Mouse (Mus musculus): ENCODE data around the gene Hagh.

Hagh gene

DNA sequence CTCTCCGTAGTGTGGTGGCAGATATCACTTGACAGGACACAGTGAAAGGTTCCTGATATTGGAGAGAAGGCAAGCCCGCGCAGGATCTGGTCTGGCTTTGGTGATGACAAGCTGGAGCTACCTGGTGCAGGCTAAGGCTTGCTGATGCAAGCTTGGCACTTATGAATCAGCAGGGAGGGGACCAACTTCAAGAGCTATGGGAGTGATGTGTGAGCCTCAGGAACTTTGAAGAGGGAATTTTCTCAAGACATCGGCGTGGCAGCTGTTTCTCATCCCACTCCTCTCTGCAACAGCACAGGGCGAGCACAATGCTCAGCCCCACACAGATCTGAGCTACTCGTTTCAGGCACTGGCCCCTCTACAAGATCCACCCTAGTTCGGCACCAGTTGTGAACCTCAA is at the start of gene Hagh:
TSS of gene Hagh (plus strand) at position 302 of the 400 bp plus-strand sequence.
- DNase-seq = no peak

DNA sequence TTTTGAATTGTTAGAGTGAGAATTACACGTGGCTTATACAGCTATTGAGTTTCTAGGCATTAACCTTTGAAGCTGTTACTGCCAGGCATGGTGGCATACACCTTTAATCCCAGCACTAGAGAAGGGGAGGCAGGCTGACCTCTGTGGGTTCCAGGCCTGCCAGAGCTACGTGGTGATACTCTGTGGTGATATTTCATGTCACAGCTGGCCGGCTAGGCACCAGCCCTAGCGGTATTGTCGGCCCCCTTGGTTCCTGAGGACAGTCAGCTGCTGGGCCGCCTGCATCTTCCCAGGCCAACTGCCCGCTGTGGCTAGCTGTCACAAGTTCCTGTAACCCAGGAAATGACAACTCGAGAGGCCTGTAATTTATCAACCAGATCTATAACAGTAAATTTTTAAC is 47.8 kb upstream of the Hagh start:
- DNase-seq = no peak

DNA sequence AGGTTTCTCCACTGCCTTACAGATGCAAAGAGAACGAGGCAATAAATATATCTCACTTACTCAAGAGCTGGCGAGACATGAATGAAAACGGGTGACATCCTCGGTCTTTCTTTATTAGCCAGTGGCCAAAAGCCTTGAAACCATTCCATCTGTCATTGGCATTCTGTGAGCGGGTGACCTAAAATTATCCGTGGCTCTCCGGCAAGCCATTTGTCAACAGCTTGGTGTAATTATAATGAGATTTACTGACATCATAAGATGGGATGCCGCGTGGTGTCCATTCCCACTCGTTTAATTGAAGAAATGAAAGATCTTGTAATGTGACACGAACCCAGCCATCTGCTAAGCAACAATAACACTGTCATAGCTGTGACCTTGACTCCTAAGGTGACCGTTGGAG is 45.2 kb upstream of the Hagh start:
- no peak for DNase-seq

DNA sequence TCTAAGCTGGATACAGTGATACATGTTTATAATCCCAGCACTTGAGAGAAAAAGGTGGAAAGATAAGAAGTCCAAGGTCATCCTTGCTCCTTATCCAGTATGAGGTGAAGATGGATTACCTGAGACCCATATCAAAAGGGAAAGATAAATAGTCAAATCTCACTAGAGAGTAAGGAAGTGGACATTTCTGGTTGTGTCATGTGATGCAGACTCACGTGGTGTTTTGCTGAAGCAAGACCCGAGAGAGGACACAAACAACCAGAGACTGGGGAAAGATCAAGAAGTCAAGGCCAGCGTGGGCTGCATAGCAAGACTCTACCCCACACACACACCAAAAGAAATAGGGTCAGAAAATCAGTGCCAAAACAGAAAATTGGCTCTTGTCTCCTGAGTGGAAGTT is 43.0 kb upstream of the Hagh start:
- DNase-seq = no peak

- DNase-seq = no peak
Observed at GRCm38 (mm10) chr17:24798229-24798628, 41.7 kb upstream of the Hagh start.

- peak; percentile 41 for DNase-seq
Observed at GRCm38 (mm10) chr17:24799476-24799875, 40.5 kb upstream of the Hagh start.

GRCm38 (mm10) chr17:24800524-24800923 is 39.4 kb upstream of the Hagh start:
- no peak for DNase-seq

- DNase-seq = peak; percentile 76
Observed at GRCm38 (mm10) chr17:24803952-24804951, 35.7 kb upstream of the Hagh start, which contains the start of gene Meiob. TSS of gene Meiob (plus strand) at chr17:24804289.

DNA sequence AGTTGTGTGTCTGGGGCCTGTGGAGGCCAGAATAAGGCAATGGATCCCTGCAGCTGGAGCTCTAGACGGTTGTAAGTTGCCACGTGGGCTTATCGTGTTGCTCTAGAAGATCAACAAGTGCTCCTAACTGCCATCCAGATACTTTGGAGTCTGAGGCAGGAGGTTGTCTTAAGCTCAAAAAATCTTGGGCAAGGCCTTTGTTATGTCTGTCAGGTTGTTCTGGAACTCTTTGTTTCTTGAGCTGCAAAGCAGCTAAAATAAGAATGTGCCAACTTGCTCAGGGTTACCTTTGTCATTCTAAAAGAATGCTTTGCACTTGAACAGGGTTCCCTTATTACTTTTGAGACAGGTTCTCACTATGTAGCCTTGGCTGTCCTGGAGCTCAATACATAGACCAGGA is 28.7 kb upstream of the Hagh start:
- no peak for DNase-seq

- DNase-seq = no peak
Observed at GRCm38 (mm10) chr17:24812215-24812614, 27.7 kb upstream of the Hagh start.

DNA sequence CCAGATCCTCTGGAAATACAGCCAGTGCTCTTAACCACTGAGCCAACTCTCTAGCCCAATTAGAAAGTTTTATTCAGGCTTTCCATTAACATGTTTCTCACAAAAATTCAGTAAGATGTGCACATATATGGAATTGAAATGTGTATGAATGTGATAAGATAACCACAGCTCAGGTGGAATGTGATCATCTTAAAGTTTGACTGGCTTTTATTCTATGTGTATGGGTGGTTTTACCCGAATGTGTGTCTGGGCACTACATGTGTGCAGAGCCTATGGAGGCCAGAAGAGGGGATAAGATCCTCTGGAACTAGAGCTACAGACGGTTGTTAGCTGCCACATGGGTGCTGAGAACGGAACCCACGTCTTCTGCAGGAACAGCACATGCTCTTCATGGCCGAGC is 24.7 kb upstream of the Hagh start:
- no peak for DNase-seq

GRCm38 (mm10) chr17:24817503-24817902 is 22.4 kb upstream of the Hagh start:
- DNase-seq = peak; percentile 36

DNA sequence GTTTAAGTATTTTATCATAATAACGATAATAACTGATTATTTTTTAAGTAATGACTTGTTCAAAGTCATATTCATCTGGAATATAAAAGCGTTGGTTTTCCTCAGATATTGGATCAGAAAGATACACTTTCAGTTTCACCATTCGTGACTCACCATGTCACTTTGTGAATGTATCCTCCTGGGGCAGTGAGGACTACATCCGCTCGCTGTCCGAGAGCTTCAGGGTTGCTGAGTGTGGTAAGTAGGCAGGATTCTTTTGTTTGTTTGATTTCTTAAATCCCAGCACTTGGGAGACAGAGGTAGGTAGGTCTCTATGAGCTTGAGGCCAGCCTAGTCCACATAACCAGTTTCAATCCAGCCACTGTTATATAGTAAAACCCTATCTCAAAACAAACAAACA is 21.8 kb upstream of the Hagh start:
- peak; percentile 26 for DNase-seq

GRCm38 (mm10) chr17:24819469-24819868 is 20.5 kb upstream of the Hagh start:
- DNase-seq = no peak

DNA sequence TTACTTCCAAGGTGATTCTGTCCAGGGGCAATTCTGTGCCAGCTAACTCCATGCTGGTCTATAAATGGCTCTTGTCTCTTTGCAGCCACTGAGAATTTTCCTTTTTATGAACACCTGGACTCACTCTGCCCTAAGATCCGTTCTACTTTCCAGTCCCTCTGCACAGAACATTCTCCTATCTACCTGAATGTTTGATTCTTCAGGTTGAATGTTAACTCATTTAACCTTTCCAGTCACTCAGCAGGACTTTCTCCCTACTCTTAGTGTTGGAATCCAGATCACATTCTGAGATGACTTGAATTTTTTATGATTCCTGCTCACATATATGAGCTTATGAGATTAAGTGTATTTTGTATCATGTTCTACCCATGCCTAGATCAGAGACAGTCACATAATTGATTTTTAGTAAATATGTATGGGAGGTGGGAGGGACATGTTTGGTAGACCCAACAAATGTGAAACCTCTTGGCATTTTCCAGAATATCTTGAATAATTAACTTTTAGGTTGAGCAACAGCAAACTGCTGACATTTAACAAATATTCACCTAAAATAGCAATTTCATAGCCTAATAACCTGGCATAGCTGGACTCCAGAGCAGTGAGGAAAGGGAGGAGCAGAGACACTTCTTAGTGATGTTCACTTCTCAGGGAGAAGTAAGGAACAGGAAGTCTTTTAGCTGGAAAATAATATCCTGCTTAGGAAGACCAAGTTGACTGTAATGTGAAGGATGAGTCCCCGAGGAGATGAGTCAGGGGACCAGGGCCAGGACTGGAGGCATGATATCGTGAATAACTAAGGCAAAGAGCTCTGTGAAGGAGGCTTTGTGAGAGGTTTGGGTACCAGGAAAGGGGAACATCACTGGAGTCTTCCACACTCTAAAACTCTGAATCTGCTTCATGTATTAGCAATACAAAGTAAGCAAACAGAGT is 18.3 kb upstream of the Hagh start:
- DNase-seq = peak; percentile 72

- no peak for DNase-seq
Observed at GRCm38 (mm10) chr17:24840341-24840740, 398 bp downstream of the Hagh start.

DNA sequence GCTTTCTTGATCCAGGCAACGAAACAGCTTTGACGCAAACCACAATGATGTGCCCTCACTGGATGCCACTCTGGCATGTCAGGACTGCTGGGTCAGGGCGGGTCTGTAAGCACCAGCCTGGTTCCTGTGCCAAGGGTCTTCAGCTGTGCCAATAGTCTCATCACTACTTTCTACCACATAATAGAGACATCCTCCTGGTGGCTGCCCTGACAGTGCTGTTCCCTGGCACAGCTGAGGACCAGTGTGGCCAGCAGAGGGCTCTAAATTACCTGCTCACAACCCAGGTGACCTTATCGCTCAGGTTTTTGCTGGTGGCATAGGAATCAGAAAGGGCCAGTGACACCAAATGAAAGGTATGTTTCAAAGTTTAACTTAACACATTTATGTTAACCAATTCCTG is 1.2 kb downstream of the Hagh start:
- peak; percentile 78 for DNase-seq

- peak; percentile 70 for DNase-seq
Observed at GRCm38 (mm10) chr17:24842631-24843030, 2.7 kb downstream of the Hagh start.

DNA sequence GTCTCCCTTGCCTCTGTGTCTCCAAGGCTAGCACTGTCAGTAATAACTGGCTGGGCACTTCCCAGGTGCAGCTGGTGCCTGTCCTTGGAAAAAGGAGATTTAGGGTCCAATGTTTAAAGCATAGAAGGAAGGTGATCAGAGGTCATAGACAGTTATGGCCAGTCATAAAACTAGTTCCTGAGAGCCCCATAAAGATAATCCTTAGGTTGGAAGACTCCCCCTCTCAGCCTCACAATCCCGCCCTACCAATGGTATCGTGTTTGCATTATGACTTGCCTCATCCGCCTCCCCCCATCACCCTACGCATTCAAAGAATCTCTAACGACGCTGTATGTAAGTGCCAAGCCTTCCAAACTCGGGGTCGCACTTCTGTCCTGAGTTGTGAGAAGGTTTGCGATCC is 4.6 kb downstream of the Hagh start:
- no peak for DNase-seq

DNA sequence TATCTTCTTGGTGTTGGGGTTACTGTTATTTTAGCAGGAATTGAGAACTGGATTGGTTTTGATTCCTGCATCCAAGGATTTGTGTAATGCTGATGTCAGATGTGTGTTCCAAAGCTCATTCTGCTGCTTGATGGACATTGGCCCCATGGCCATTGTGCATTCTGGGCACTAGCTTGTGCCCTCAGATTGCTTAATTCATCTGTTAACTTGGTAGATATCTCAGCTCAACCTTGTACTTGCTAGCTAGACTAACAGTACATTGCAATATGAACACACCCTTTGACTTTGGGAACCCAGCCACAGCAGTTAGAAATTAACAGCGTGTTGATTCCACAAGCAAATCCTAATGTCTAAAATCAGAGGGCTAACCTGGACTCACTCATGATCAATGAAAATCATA is 7.4 kb downstream of the Hagh start:
- DNase-seq = peak; percentile 93

- peak; percentile 88 for DNase-seq
Observed at GRCm38 (mm10) chr17:24848600-24849031, 8.7 kb downstream of the Hagh start.

DNA sequence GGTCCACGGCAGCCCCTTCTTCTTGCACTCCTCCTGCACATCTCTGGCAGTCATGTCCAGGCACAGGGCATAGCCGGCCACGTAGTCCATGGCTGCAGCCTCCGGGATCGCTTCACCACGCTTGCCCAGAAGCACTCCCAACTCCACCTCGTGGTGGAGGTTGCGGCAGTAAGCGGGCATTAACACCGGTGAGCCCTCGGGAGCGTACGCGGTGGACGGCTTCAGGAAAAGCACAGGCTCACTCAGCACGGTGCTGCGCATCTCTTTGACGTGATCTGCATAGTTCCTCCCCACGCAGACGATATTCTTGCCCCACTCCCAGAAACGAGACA is 9.8 kb downstream of the Hagh start:
- DNase-seq = no peak

GRCm38 (mm10) chr17:24850065-24850772 is 10.3 kb downstream of the Hagh start, which contains the start of gene Fahd1:
TSS of gene Fahd1 (minus strand) at chr17:24850364.
- DNase-seq = peak; percentile 99

Data from kidney, adult 9 months (tissue).